21 mouse cellular contexts compared by ENCODE assay signal in genomic region chr17:48363421-48363965, GRCm38 (mm10). TPM values are rescaled to one million over a fixed set of nuclear protein-coding genes. Genes with fewer than 3 reads are reported as not detected.
DNase-seq lines count a peak whose midpoint lies in the region; ATAC-seq and TF ChIP-seq lines count a peak whose summit lies in the region.
"Had no signal": no experiment of that assay in that cellular context is flagged by ENCODE, and none has a peak within 500 bp of the region (broad histone marks: within the 10 kb centered on the region; RNA-seq: fewer than 3 reads in every experiment).

No protein-coding gene starts in this region.

- peak; percentile 37 for ATAC-seq in liver, embryonic 11.5 days (replicated peaks; ENCODE audit: low FRiP score)
- no peak for ATAC-seq in liver, postnatal 0 days
- ATAC-seq in liver, embryonic 16.5 days (ENCODE audit: low read depth): peak; percentile 32; the same call in 1 of the 2 replicates
- ATAC-seq in midbrain, embryonic 11.5 days (ENCODE audit: low FRiP score): no peak
- ATAC-seq: activated CD4-positive, CD25-positive, alpha-beta regulatory T cell, adult 4 months; midbrain, embryonic 13.5 days had no signal

- no peak overlapping the region for H3K4me3 ChIP-seq in heart, embryonic 10.5 days
- H3K4me3 ChIP-seq in liver, embryonic 11.5 days (ENCODE audit: low read depth, low read length): no peak overlapping the region
- no peak overlapping the region for H3K4me3 ChIP-seq in liver, postnatal 0 days (ENCODE audit: low read depth, low read length)
- H3K4me3 ChIP-seq in liver, embryonic 16.5 days (ENCODE audit: low read depth, low read length): no peak overlapping the region
- H3K4me3 ChIP-seq in midbrain, embryonic 11.5 days (ENCODE audit: low read depth, low read length): no peak overlapping the region
- H3K4me3 ChIP-seq: hindbrain, embryonic 13.5 days; kidney, embryonic 15.5 days; lung, embryonic 15.5 days; midbrain, embryonic 13.5 days had no signal

- 0 out of 2 replicates have a peak overlapping the region, but pooled peaks have one; percentile 3 for H3K27ac ChIP-seq in heart, embryonic 10.5 days
- H3K27ac ChIP-seq in liver, embryonic 11.5 days (ENCODE audit: low read depth, low read length): no peak overlapping the region
- H3K27ac ChIP-seq in liver, postnatal 0 days (ENCODE audit: low read depth): no peak overlapping the region
- H3K27ac ChIP-seq in liver, embryonic 16.5 days (ENCODE audit: low read length): no peak overlapping the region
- no peak overlapping the region for H3K27ac ChIP-seq in midbrain, embryonic 11.5 days (ENCODE audit: low read depth, low read length)
- H3K27ac ChIP-seq: hindbrain, embryonic 13.5 days; kidney, embryonic 15.5 days; lung, embryonic 15.5 days; midbrain, embryonic 13.5 days had no signal

- H3K36me3 ChIP-seq in heart, embryonic 10.5 days: no peaks in the 10 kb centered on the region
- no peaks in the 10 kb centered on the region for H3K36me3 ChIP-seq in liver, embryonic 11.5 days (ENCODE audit: control insufficient read depth, insufficient read depth, low read length)
- H3K36me3 ChIP-seq in liver, postnatal 0 days (replicated peaks; ENCODE audit: insufficient read depth, low read length): no peaks in the 10 kb centered on the region
- H3K36me3 ChIP-seq in liver, embryonic 16.5 days (ENCODE audit: control insufficient read depth, insufficient read depth): no peaks in the 10 kb centered on the region
- H3K36me3 ChIP-seq in midbrain, embryonic 11.5 days (ENCODE audit: control insufficient read depth, insufficient read depth, low read length): no peaks in the 10 kb centered on the region
- H3K36me3 ChIP-seq: G1E; hindbrain, embryonic 13.5 days; kidney, embryonic 15.5 days; lung, embryonic 15.5 days; midbrain, embryonic 13.5 days had no signal

- no peak for DNase-seq in heart, embryonic 10.5 days (ENCODE audit: low spot score)
- no peak for DNase-seq in heart, postnatal 36 days
- DNase-seq in liver, embryonic 11.5 days (ENCODE audit: low spot score): no peak
- no peak for DNase-seq in liver, postnatal 0 days
- peak; percentile 59 for DNase-seq in brain, adult 2 months (ENCODE audit: low read depth, low spot score)
- DNase-seq in midbrain, embryonic 11.5 days (ENCODE audit: low spot score, missing footprints): no peak
- DNase-seq: adrenal gland, adult 8-10 months; B cell, adult 2 months; gastrocnemius, postnatal 36 days; kidney, adult 11 months had no signal

- H3K4me2 ChIP-seq in liver, embryonic 11.5 days: peak overlapping the region; percentile 24; the same call in 1 of the 2 replicates
- no peak overlapping the region for H3K4me2 ChIP-seq in liver, postnatal 0 days (ENCODE audit: low read depth, low read length)
- no peak overlapping the region for H3K4me2 ChIP-seq in liver, embryonic 16.5 days (ENCODE audit: low read depth, low read length)
- H3K4me2 ChIP-seq in midbrain, embryonic 11.5 days: no peak overlapping the region
- H3K4me2 ChIP-seq: hindbrain, embryonic 13.5 days; kidney, embryonic 15.5 days; lung, embryonic 15.5 days; midbrain, embryonic 13.5 days had no signal

- TF ChIP-seq EP300 in liver, postnatal 0 days (IDR thresholded peaks at IDR 0.05; ENCODE audit: low read depth): no peak

- TF ChIP-seq CTCF in liver, postnatal 0 days (IDR thresholded peaks at IDR 0.05; ENCODE audit: low read depth): no peak

- peaks cover 33% of the 10 kb centered on the region for H3K4me1 ChIP-seq in heart, embryonic 10.5 days
- H3K4me1 ChIP-seq in liver, embryonic 11.5 days (replicated peaks; ENCODE audit: control insufficient read depth, insufficient read depth, low read length): peaks cover 35% of the 10 kb centered on the region
- no peaks in the 10 kb centered on the region for H3K4me1 ChIP-seq in liver, postnatal 0 days (ENCODE audit: insufficient read depth)
- H3K4me1 ChIP-seq in liver, embryonic 16.5 days (ENCODE audit: control insufficient read depth, low read depth, low read length): peaks cover 6% of the 10 kb centered on the region
- no peaks in the 10 kb centered on the region for H3K4me1 ChIP-seq in midbrain, embryonic 11.5 days (ENCODE audit: control insufficient read depth, insufficient read depth, low read length)
- H3K4me1 ChIP-seq: hindbrain, embryonic 13.5 days; kidney, embryonic 15.5 days; lung, embryonic 15.5 days; midbrain, embryonic 13.5 days had no signal

- no peak overlapping the region; the same call in 1 of the 2 replicates for H3K9ac ChIP-seq in liver, embryonic 11.5 days (ENCODE audit: low read depth, low read length)
- H3K9ac ChIP-seq in liver, postnatal 0 days (replicated peaks): no peak overlapping the region
- H3K9ac ChIP-seq in liver, embryonic 16.5 days (ENCODE audit: low read depth, low read length): no peak overlapping the region
- H3K9ac ChIP-seq in midbrain, embryonic 11.5 days (ENCODE audit: low read length): no peak overlapping the region
- H3K9ac ChIP-seq: hindbrain, embryonic 13.5 days; kidney, embryonic 15.5 days; lung, embryonic 15.5 days; midbrain, embryonic 13.5 days had no signal

- WGBS in heart, embryonic 10.5 days: 69% methylated on average over 6 of the region's 6 CpGs
- 51% methylated on average over 6 of the region's 6 CpGs for WGBS in liver, embryonic 11.5 days
- WGBS in liver, postnatal 0 days (ENCODE audit: insufficient replicate concordance): 51% methylated on average over 6 of the region's 6 CpGs
- 29% methylated on average over 6 of the region's 6 CpGs for WGBS in liver, embryonic 16.5 days (ENCODE audit: insufficient replicate concordance)
- 81% methylated on average over 6 of the region's 6 CpGs for WGBS in midbrain, embryonic 11.5 days

- H3K27me3 ChIP-seq in heart, embryonic 10.5 days (ENCODE audit: insufficient read depth, poor library complexity, severe bottlenecking): no peaks in the 10 kb centered on the region
- H3K27me3 ChIP-seq in liver, embryonic 11.5 days (replicated peaks; ENCODE audit: control insufficient read depth, insufficient read depth, low read length): no peaks in the 10 kb centered on the region
- no peaks in the 10 kb centered on the region for H3K27me3 ChIP-seq in liver, postnatal 0 days (ENCODE audit: insufficient read depth, low read length)
- no peaks in the 10 kb centered on the region for H3K27me3 ChIP-seq in liver, embryonic 16.5 days (ENCODE audit: control insufficient read depth, insufficient read depth, low read depth, low read length)
- H3K27me3 ChIP-seq in midbrain, embryonic 11.5 days (ENCODE audit: control insufficient read depth, insufficient read depth, low read length): no peaks in the 10 kb centered on the region
- H3K27me3 ChIP-seq: hindbrain, embryonic 13.5 days; kidney, embryonic 15.5 days; lung, embryonic 15.5 days; midbrain, embryonic 13.5 days had no signal

- H3K9me3 ChIP-seq in heart, embryonic 10.5 days: no peaks in the 10 kb centered on the region
- no peaks in the 10 kb centered on the region for H3K9me3 ChIP-seq in liver, embryonic 11.5 days (ENCODE audit: control insufficient read depth, low read length)
- H3K9me3 ChIP-seq in liver, postnatal 0 days (ENCODE audit: low read length): no peaks in the 10 kb centered on the region
- H3K9me3 ChIP-seq in liver, embryonic 16.5 days (replicated peaks; ENCODE audit: control insufficient read depth, low read length): no peaks in the 10 kb centered on the region
- H3K9me3 ChIP-seq in midbrain, embryonic 11.5 days (ENCODE audit: control insufficient read depth, low read length): no peaks in the 10 kb centered on the region
- H3K9me3 ChIP-seq: G1E; hindbrain, embryonic 13.5 days; kidney, embryonic 15.5 days; lung, embryonic 15.5 days; midbrain, embryonic 13.5 days had no signal

- intact Hi-C loops in heart, postnatal 36 days (cut with DNase I): no loop called here

RNA-seq across cellular contexts. Expression of gene Treml1, which starts 3.8 kb away (rescaled TPM):
- 3.7 and 6.3 TPM in 2 replicates for polyA plus RNA-seq in heart, embryonic 10.5 days (2016; fragmentation: Nextera tagmentation; extraction: Ambion mirVana)
- total RNA-seq in heart, postnatal 36 days (2021): under 1 TPM; 0.35 to 0.36 TPM
- polyA plus RNA-seq in liver, embryonic 11.5 days (2014; fragmentation: Nextera tagmentation; extraction: Ambion mirVana): 33.2 and 36.3 TPM in 2 replicates
- 17.3 and 18.8 TPM in 2 replicates for polyA plus RNA-seq in liver, postnatal 0 days (2015; fragmentation: Nextera tagmentation; extraction: Ambion mirVana)
- 14.5 and 15.3 TPM in 2 replicates for polyA plus RNA-seq in liver, embryonic 16.5 days (2015; fragmentation: Nextera tagmentation; extraction: Ambion mirVana)
- polyA plus RNA-seq in midbrain, embryonic 11.5 days (2014; fragmentation: Nextera tagmentation; extraction: Ambion mirVana): 2.0 and 2.9 TPM in 2 replicates
- total RNA-seq: CH12.LX; gastrocnemius, postnatal 36 days; left cerebral cortex, postnatal 25 days; monocyte, adult 5-6 weeks had no signal
- polyA plus RNA-seq: activated CD4-positive, CD25-positive, alpha-beta regulatory T cell, adult 4 months had no signal

RNA-seq across cellular contexts. Expression of gene Trem2, which starts 17.3 kb away (rescaled TPM):
- 0.36 and 1.2 TPM in 2 replicates for polyA plus RNA-seq in heart, embryonic 10.5 days (2016; fragmentation: Nextera tagmentation; extraction: Ambion mirVana)
- total RNA-seq in heart, postnatal 36 days (2021): 1 to 10 TPM; 1.5 to 2.2 TPM
- polyA plus RNA-seq in liver, embryonic 11.5 days (2014; fragmentation: Nextera tagmentation; extraction: Ambion mirVana): 3.5 and 4.7 TPM in 2 replicates
- 5.6 and 6.3 TPM in 2 replicates for polyA plus RNA-seq in liver, postnatal 0 days (2015; fragmentation: Nextera tagmentation; extraction: Ambion mirVana)
- polyA plus RNA-seq in liver, embryonic 16.5 days (2015; fragmentation: Nextera tagmentation; extraction: Ambion mirVana): 2.7 and 3.0 TPM in 2 replicates
- 2.7 and 2.9 TPM in 2 replicates for polyA plus RNA-seq in midbrain, embryonic 11.5 days (2014; fragmentation: Nextera tagmentation; extraction: Ambion mirVana)
- total RNA-seq: CH12.LX had no signal
- polyA plus RNA-seq: activated CD4-positive, CD25-positive, alpha-beta regulatory T cell, adult 4 months had no signal

RNA-seq across cellular contexts. Expression of gene Nfya, which starts 46.2 kb away (rescaled TPM):
- 13.7 and 17.3 TPM in 2 replicates for polyA plus RNA-seq in heart, embryonic 10.5 days (2016; fragmentation: Nextera tagmentation; extraction: Ambion mirVana)
- total RNA-seq in heart, postnatal 36 days (2021): 10 to 100 TPM; 15.3 to 20.6 TPM
- polyA plus RNA-seq in liver, embryonic 11.5 days (2014; fragmentation: Nextera tagmentation; extraction: Ambion mirVana): 18.7 and 20.4 TPM in 2 replicates
- 3.2 and 3.7 TPM in 2 replicates for polyA plus RNA-seq in liver, postnatal 0 days (2015; fragmentation: Nextera tagmentation; extraction: Ambion mirVana)
- 6.6 and 7.0 TPM in 2 replicates for polyA plus RNA-seq in liver, embryonic 16.5 days (2015; fragmentation: Nextera tagmentation; extraction: Ambion mirVana)
- polyA plus RNA-seq in midbrain, embryonic 11.5 days (2014; fragmentation: Nextera tagmentation; extraction: Ambion mirVana): 18.4 and 19.4 TPM in 2 replicates

RNA-seq across cellular contexts. Expression of gene Oard1, which starts 46.3 kb away (rescaled TPM):
- polyA plus RNA-seq in heart, embryonic 10.5 days (2016; fragmentation: Nextera tagmentation; extraction: Ambion mirVana): 56.7 and 78.1 TPM in 2 replicates
- total RNA-seq in heart, postnatal 36 days (2021): 10 to 100 TPM; 15.8 to 16.3 TPM
- 76.8 and 80.2 TPM in 2 replicates for polyA plus RNA-seq in liver, embryonic 11.5 days (2014; fragmentation: Nextera tagmentation; extraction: Ambion mirVana)
- 29.7 and 30.1 TPM in 2 replicates for polyA plus RNA-seq in liver, postnatal 0 days (2015; fragmentation: Nextera tagmentation; extraction: Ambion mirVana)
- polyA plus RNA-seq in liver, embryonic 16.5 days (2015; fragmentation: Nextera tagmentation; extraction: Ambion mirVana): 41.5 and 42.2 TPM in 2 replicates
- polyA plus RNA-seq in midbrain, embryonic 11.5 days (2014; fragmentation: Nextera tagmentation; extraction: Ambion mirVana): 95.9 and 101 TPM in 2 replicates

RNA-seq across cellular contexts. Expression of gene B430306N03Rik, which starts 47.6 kb away (rescaled TPM):
- 0.13 TPM in 1 of 2 replicates, not detected in the other for polyA plus RNA-seq in heart, embryonic 10.5 days (2016; fragmentation: Nextera tagmentation; extraction: Ambion mirVana)
- total RNA-seq in heart, postnatal 36 days (2021): under 1 TPM; 0.17 to 0.41 TPM
- polyA plus RNA-seq in liver, embryonic 11.5 days (2014; fragmentation: Nextera tagmentation; extraction: Ambion mirVana): 1.6 and 1.7 TPM in 2 replicates
- polyA plus RNA-seq in liver, postnatal 0 days (2015; fragmentation: Nextera tagmentation; extraction: Ambion mirVana): 4.7 and 5.1 TPM in 2 replicates
- polyA plus RNA-seq in liver, embryonic 16.5 days (2015; fragmentation: Nextera tagmentation; extraction: Ambion mirVana): 4.0 and 4.1 TPM in 2 replicates
- 0.03 TPM in 1 of 2 replicates, not detected in the other for polyA plus RNA-seq in midbrain, embryonic 11.5 days (2014; fragmentation: Nextera tagmentation; extraction: Ambion mirVana)
- polyA plus RNA-seq: forebrain, embryonic 16.5 days; midbrain, embryonic 13.5 days had no signal

Comparison
In these comparisons a context has a peak if more than half of its experiments do, and no peak if none do; other contexts are left out.
1. ATAC-seq: peak in liver, embryonic 11.5 days (single experiment) and liver, embryonic 16.5 days (single experiment); none in liver, postnatal 0 days (single experiment) and midbrain, embryonic 11.5 days (single experiment).